Mouse (Mus musculus) Patski (cell line): ENCODE data around the gene A630001G21Rik. TPM values are rescaled to one million over a fixed set of nuclear protein-coding genes. Genes with fewer than 3 reads are reported as not detected.

Experiments
- ATAC-seq: fragments of 100-300 bp; one replicate; pipeline ENCODE4 v1.8.0; 2021
- CTCF ChIA-PET: fragments of 350-600 bp; sonication (Branson Sonifier 250); formaldehyde crosslinking; loops from one replicate; lab custom pipeline; 2022; ENCODE audit warnings: inconsistent platforms; lab: Charles Lee
- POLR2A ChIA-PET: fragments of 350-600 bp; sonication (Branson Sonifier 250); formaldehyde crosslinking; loops from one replicate; lab custom pipeline; 2022; ENCODE audit warnings: antibody characterized with exemption, inconsistent platforms; lab: Charles Lee
- DNase-seq: peaks from one replicate; pipeline ENCODE4 v3.0.0-alpha.2; 2011; ENCODE audit warnings: low read depth, low spot score
- H3K27me3 ChIP-seq: fragments of 371-371 bp; one replicate; pipeline ENCODE4 v1.5.1; 2021
- CTCF ChIP-seq: fragments of 100-300 bp; IDR thresholded peaks from one replicate; pipeline ENCODE4 v1.5.1; 2021
- in situ Hi-C: fragments of 300-500 bp; cut with MboI; formaldehyde crosslinking; loops from 3 replicates; pipeline ENCODE4 v1.11.1; 2018; ENCODE audit warnings: low pct_unique_long_range_greater_than_20kb, mixed read lengths
- polyA plus RNA-seq: library from polyadenylated mRNA; unstranded; gene quantifications from one replicate; pipeline ENCODE4 v1.2.3, GENCODE M21; 2021

Gene A630001G21Rik
- polyA plus RNA-seq, 1 experiment from 2014 or later = 0.36 TPM

DNA sequence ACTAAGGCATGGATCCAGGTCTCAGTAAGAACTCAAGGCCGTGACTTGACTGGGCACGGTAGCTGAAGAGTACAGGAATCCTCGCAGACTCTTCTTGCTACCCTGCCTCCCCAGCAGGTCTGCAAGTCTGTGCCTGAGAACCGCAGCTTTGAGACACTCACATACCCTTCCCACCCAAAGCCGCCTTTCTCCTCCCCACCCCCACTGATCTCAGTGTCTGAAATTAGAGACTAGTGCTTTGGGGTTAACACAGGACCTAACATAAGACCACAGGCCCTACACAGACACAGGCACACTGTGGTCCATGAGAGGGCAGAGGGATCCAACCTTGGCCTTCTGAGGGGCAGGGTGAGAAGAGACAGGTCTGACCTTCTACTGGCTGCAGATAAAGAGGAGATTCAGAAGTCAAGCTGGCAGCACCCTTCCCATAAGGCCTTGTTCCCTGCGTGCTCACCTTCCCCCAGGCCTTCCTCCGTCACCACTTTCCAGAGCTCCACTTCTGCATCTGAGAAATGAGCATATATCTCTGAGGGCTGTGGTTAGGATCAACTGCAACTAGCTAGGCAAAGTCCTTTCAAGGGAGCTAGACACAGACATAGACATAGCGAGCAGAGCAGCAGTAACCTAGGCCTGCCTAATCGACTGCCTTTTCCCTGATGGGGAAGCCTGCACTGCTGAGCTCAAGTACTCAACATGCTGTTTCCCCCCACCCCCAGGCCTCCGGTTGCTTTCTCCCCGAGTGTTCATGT, 26.3 kb downstream of the A630001G21Rik start:
- POLR2A ChIA-PET = no interaction called here
- peaks cover 2% of the 10 kb centered on the region for H3K27me3 ChIP-seq
- CTCF ChIA-PET = no interaction called here
- ATAC-seq = no peak
- no peak for DNase-seq
- in situ Hi-C loops = no loop called here
- TF ChIP-seq CTCF = no peak

DNA sequence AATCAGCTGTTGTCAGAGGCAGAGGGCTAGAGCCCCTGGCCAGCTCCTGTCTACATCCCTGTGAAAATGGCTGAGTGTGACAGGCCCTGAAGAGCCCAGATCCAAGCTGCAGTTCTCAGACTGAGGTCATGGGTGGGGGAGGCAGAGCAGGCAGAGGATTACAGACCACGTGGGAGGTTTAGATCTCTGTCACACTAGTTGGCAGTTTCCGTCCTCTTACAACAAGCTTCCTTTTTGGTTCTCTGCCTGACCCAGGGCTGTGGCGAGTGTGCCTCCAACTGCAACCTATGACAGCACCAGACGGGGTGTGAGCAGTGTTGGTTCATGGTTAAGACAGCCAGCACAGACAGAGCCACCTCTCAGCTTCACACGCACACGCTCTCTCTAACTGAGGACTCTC, 26.9 kb downstream of the A630001G21Rik start:
- ChIA-PET POLR2A (no interaction called here), CTCF (no interaction called here)
- peaks cover 2% of the 10 kb centered on the region for H3K27me3 ChIP-seq
- no peak for TF ChIP-seq CTCF
- ATAC-seq = peak; percentile 26
- in situ Hi-C loops = no loop called here
- DNase-seq = no peak

- in situ Hi-C loops = no loop called here
- ChIA-PET CTCF (no interaction called here), POLR2A (no interaction called here)
- peaks cover 2% of the 10 kb centered on the region for H3K27me3 ChIP-seq
- TF ChIP-seq CTCF = no peak
- DNase-seq (no peak), ATAC-seq (no peak)
Observed at GRCm38 (mm10) chr1:85750650-85751049, 27.8 kb downstream of the A630001G21Rik start.

DNA sequence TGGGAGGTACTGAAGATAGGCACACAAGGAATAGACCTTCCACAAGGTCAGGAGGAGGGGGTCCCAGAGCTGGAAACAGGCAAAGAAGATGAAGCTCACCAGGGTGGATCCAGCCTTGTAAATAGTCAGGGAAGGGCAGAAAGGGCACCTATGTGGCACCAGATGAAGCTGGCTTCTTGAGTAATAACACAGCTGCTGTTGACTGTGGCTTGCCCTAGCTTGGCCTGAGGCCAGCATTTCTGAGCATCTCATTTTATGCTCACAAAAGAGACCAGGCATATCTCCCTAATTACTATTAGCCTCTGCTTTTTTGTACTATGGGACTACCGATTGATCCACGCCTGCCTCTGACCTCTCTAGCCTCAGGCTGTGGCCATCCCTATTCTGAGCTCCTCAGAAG, 28.6 kb downstream of the A630001G21Rik start:
- in situ Hi-C loops = no loop called here
- ChIA-PET CTCF (interaction anchor here (1.5 kb wide), 1 partner anchor 43 kb away, joined by 3 read pairs; the partner anchor contains the start of gene Cab39), POLR2A (no interaction called here)
- DNase-seq = no peak
- no peak for ATAC-seq
- H3K27me3 ChIP-seq = peaks cover 2% of the 10 kb centered on the region
- TF ChIP-seq CTCF = no peak

DNA sequence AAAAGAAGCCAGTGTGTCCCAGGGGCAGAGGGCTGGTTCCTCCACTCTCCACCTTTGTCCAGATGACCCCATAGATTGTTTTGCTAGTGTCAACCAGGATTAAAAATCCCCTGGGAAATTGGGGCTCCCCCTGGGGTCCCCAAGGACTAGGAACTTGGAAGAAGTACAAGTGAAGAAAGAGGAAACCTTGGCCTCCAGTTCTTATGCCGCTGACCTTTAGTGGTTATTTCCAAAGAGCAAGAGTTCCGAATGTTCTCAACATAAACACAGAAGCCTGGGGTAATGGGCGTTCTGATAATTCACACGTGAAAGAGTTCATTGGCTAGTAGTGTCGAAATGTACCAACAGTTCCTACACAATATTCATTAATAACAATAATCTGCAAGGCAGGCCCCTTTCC, 31.9 kb downstream of the A630001G21Rik start:
- in situ Hi-C loops = no loop called here
- CTCF ChIA-PET = no interaction called here
- no peak for TF ChIP-seq CTCF

DNA sequence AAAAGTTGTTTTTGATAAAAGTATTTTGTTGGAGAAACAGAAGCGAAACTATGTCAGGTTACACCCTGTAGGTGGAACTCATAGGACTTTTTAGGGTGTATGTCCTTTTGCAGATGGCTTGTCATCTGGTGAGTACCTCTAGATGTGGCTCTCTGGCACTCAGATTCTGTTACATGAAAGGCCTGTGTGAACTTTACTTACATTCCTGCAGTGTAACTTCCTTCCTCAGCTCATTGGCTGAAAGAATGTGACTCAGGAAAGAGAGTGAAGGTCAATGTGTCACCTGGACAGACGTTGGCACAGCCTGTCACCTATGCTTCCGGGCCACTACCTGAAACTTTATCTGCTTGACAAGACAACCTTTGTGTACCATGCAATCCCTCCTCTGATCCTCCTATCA, 33.9 kb downstream of the A630001G21Rik start:
- CTCF ChIA-PET = no interaction called here
- POLR2A ChIA-PET = no interaction called here
- no peak for TF ChIP-seq CTCF
- DNase-seq (no peak), ATAC-seq (no peak)
- in situ Hi-C loops = no loop called here
- no peaks in the 10 kb centered on the region for H3K27me3 ChIP-seq

More for the DNA sequence above, 31.9 kb downstream of the A630001G21Rik start:
- ATAC-seq (no peak), DNase-seq (no peak)
- POLR2A ChIA-PET = no interaction called here
- no peaks in the 10 kb centered on the region for H3K27me3 ChIP-seq

GRCm38 (mm10) chr1:85742916-85743505, 35.4 kb downstream of the A630001G21Rik start:
- H3K27me3 ChIP-seq = no peaks in the 10 kb centered on the region
- ChIA-PET POLR2A (no interaction called here), CTCF (no interaction called here)
- ATAC-seq = peak; percentile 70
- DNase-seq = no peak
- in situ Hi-C loops = no loop called here
- no peak for TF ChIP-seq CTCF

- in situ Hi-C loops = no loop called here
- ATAC-seq (no peak), DNase-seq (no peak)
- H3K27me3 ChIP-seq = no peaks in the 10 kb centered on the region
- ChIA-PET POLR2A (no interaction called here), CTCF (no interaction called here)
- no peak for TF ChIP-seq CTCF
Observed at GRCm38 (mm10) chr1:85742333-85742732, 36.1 kb downstream of the A630001G21Rik start.

DNA sequence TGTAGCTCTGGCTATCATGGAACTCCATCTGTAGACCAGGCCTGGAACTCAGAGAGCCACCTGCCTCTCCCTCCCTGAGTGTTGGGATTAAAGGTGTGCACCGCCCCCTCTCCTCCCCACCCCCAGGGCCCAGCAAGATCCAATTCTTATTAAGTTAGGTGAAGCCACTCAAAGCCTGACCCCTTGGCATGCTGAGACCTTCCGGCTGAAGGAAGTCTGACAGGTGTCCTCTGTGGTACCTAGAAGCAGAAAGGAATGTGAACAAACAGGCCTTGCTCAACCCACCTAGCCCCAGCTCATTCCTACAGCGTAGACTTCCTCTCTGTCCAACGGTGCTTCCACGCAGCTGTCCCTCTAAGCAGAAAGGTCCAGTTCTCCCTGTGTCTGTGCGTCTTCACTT, 37.5 kb downstream of the A630001G21Rik start:
- no peaks in the 10 kb centered on the region for H3K27me3 ChIP-seq
- in situ Hi-C loops = no loop called here
- TF ChIP-seq CTCF = no peak
- DNase-seq (no peak), ATAC-seq (no peak)
- ChIA-PET POLR2A (no interaction called here), CTCF (no interaction called here)

GRCm38 (mm10) chr1:85739819-85740218, 38.6 kb downstream of the A630001G21Rik start:
- ChIA-PET POLR2A (no interaction called here), CTCF (no interaction called here)
- TF ChIP-seq CTCF = no peak
- no peak for ATAC-seq
- no peaks in the 10 kb centered on the region for H3K27me3 ChIP-seq
- in situ Hi-C loops = loop anchor here (5.0 kb wide), 1 partner anchor 102 kb away; no protein-coding TSS in a partner anchor
- DNase-seq = no peak

DNA sequence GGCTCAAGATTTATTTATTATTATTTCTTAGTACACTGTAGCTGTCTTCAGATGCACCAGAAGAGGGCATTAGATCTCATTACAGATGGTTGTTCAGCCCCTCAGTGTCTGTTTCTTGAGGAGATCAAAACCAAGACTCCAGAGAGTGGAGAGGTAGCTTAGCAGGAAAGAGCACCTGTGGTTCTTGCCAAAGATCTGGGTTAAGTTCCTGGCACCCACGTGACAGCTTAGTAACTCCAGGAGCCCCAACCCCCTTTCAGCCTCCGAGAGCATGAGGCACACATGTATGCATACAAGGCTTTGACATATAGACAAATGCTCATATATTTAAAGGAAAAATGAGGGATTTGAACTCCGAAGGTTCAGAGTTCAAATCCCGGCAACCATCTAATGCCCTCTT, 39.4 kb downstream of the A630001G21Rik start:
- TF ChIP-seq CTCF = no peak
- ATAC-seq = no peak
- ChIA-PET POLR2A (no interaction called here), CTCF (interaction anchor here (1.0 kb wide), 1 partner anchor 54 kb away, joined by 3 read pairs; no protein-coding TSS in a partner anchor)
- H3K27me3 ChIP-seq = peaks cover under 1% of the 10 kb centered on the region
- in situ Hi-C loops = loop anchor here (5.0 kb wide), 1 partner anchor 103 kb away; no protein-coding TSS in a partner anchor
- no peak for DNase-seq
